Mouse (Mus musculus): ENCODE measurements around the gene Ccdc173.

The Ccdc173 gene

GRCm38 (mm10) chr2:69788974-69789373, 401 bp downstream of the Ccdc173 start:
- no peak for DNase-seq

- peak in 1 of 2 experiments; percentile 37 for DNase-seq
These were observed 10.6 kb downstream of the Ccdc173 start for GRCm38 (mm10) chr2:69778836-69779177.

- peak in 1 of 2 experiments; percentile 30 for DNase-seq
These were observed 11.2 kb downstream of the Ccdc173 start for GRCm38 (mm10) chr2:69777985-69778835.

GRCm38 (mm10) chr2:69773331-69773730, 16.0 kb downstream of the Ccdc173 start:
- DNase-seq: no peak

- DNase-seq: no peak
These were observed 24.7 kb downstream of the Ccdc173 start for GRCm38 (mm10) chr2:69764716-69765115.

- no peak for DNase-seq
These were observed 26.0 kb downstream of the Ccdc173 start for GRCm38 (mm10) chr2:69763340-69763739.

- no peak for DNase-seq
These were observed 28.4 kb downstream of the Ccdc173 start for GRCm38 (mm10) chr2:69760980-69761379.

- no peak for DNase-seq
These were observed 44.3 kb downstream of the Ccdc173 start for GRCm38 (mm10) chr2:69745091-69745490.

- no peak for DNase-seq
These were observed 65.9 kb downstream of the Ccdc173 start for GRCm38 (mm10) chr2:69723519-69723825.

- peak; percentile 81 to 88 for DNase-seq
These were observed 66.5 kb downstream of the Ccdc173 start for GRCm38 (mm10) chr2:69722650-69723518.

GRCm38 (mm10) chr2:69722273-69722649, 67.1 kb downstream of the Ccdc173 start, which contains the start of gene Ppig:
TSS of gene Ppig (plus strand) at chr2:69722545.
- DNase-seq: no peak

GRCm38 (mm10) chr2:69719121-69719520, 70.3 kb downstream of the Ccdc173 start:
- DNase-seq: no peak

GRCm38 (mm10) chr2:69716483-69716882, 72.9 kb downstream of the Ccdc173 start:
- DNase-seq: no peak

GRCm38 (mm10) chr2:69714126-69714525, 75.2 kb downstream of the Ccdc173 start:
- no peak for DNase-seq

GRCm38 (mm10) chr2:69713626-69714014, 75.8 kb downstream of the Ccdc173 start:
- DNase-seq: no peak

- peak; percentile 68 to 73 for DNase-seq
These were observed 76.3 kb downstream of the Ccdc173 start, which contains the start of gene Fastkd1 for GRCm38 (mm10) chr2:69712981-69713625. TSS of gene Fastkd1 (minus strand) at chr2:69713516.

GRCm38 (mm10) chr2:69712171-69712570, 77.2 kb downstream of the Ccdc173 start:
- no peak for DNase-seq

Data from spleen, adult 18-20 months (tissue).